Mouse (Mus musculus): ENCODE results near the gene Crls1.

The Crls1 gene

DNA sequence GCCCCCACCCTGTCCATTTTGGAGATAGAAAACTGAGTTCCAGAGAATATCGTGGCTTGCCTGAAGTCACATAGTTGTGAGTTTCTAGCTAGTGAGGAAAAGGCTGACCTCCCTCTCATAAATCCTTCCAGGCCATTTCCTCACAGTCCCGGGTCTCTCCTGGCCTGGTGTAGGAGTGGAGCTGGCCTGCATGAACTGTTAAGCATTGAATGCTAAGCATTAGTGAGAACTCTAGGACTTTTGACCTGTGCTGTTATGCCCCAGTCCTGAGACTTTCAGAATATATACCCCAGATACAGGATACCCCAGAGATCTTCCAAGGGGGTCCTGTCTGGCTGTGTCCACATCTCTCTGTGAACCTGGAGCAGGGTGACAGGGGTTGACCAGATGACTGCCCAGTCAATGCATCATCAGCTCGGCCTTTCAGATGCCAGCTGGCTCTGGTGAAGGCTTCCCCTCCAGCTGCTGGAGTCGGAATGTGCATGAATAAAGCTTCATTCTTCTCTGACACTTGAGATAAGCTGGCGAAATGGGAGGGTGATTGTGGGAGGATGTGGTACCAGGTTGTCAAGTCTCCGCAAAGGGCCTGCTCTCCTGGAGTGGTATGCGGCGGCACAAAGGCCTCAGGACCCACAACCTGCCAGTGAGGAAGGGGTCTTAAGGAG lies 38.0 kb downstream of the Crls1 start:
- no peak for DNase-seq (ENCODE audit: inconsistent ontology term)

DNA sequence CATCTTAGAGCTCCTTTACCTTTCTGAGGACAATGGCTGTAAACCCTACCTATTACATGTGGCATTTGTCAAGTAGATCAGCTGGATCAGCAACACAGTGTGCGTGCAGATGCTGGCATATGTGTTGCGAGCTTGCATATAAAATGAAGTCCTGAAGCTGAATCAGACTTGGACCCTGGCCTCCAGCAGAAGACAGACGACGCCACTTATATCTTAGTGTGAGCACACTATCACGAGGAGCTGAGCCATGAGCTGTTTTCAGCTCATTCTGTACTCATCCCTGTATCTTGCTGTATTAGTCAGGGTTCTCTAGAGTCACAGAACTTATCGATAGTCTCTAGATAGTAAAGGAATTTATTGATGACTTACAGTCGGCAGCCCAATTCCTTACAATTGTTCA lies 38.8 kb downstream of the Crls1 start:
- no peak for DNase-seq (ENCODE audit: inconsistent ontology term)

DNA sequence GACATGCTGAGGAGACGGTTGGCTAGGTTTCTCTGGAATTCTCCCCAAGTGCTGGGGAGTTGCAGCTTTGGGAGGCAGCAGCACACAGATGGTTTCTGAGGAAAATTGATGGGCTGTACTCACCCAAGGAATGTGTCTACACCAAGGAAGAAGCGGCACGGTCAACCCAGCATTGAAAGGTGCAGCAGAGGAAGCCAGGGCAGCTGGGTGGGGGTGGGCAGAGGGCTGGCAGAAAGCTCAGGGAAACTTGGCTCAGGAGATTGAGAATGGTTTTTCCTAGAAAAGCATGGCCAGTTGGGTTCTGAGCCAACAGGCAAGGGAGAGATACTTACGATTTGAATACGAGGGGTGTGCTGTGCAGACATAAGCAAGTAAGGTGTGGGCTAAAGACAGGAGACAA lies 47.4 kb downstream of the Crls1 start:
- DNase-seq (ENCODE audit: inconsistent ontology term): no peak

DNA sequence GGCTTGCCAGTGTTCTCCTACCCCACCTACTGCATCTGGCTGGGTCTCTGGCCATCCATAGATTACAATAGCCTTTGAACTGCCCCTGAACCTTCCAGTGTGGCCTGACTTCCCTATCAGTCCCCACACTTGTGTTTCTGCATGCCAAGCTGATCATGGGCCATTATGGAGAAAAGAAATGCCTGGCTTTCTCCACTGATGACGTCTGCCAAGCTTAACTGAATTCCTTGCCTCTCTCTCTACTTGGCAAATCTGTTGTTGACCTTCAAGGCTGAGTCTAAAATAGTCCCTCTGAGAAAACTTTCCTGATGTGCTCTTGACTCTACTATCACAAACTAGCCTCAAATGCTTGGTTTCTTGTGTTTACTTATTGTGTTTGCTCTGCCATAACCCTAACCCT lies 51.7 kb downstream of the Crls1 start:
- no peak for DNase-seq (ENCODE audit: inconsistent ontology term)

DNA sequence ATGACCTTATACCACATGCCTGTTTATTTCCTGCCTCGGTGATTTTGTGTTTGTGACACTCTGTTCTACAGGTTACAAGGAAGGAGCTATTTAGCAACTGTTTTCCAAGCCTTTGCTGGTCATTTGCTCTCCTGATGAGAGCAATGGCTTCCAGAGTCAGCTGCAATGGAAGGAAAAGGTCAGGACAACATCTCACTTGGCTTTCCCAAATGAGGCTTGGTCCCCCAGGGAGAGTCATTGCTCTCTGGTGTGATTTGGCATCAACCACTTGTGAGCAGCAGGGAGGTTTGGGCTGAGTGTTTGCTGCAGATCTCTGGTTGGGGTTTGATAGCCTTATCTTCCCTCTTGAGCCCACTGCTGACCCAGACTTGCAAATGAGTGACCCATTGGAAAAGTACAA lies 54.1 kb downstream of the Crls1 start:
- no peak for DNase-seq (ENCODE audit: inconsistent ontology term)

DNA sequence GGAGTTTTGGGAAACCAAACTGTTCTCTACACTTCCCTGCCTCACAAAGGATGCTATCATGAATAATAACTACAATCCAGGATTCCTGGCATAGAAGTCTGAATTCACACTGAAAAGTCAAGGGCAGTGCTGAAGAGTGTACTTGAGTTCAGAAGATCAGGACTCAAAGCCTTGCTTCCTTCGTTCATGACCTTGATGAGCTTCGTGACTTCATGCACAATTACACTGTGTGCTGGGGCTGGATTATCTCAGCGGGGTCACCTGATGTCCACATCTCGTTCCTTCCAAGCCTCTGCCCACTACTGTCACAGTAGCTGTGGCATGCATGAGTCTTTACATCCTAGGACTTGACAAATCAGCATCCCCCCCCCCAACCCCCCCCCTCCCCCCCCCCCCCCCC lies 55.2 kb downstream of the Crls1 start:
- DNase-seq (ENCODE audit: inconsistent ontology term): no peak

DNA sequence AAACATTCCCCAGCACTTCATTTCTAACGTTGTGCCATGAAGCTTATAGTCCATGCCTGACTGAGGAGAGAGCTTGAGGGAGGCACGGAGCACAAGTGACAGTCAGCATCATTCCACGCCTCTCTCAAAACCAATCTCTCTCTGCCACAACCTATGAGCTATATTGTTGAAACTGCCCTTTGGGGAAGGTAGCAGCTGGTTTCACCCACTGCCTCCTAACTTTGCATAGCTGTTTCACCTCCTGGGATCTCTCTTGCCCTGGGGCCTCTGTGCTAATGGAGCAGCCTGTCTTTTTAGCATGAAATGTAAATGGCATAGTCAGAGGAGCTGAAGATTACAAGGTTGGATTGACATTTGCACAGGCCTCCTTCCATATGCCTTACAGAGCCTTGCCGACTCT lies 55.6 kb downstream of the Crls1 start:
- DNase-seq (ENCODE audit: inconsistent ontology term): no peak

DNA sequence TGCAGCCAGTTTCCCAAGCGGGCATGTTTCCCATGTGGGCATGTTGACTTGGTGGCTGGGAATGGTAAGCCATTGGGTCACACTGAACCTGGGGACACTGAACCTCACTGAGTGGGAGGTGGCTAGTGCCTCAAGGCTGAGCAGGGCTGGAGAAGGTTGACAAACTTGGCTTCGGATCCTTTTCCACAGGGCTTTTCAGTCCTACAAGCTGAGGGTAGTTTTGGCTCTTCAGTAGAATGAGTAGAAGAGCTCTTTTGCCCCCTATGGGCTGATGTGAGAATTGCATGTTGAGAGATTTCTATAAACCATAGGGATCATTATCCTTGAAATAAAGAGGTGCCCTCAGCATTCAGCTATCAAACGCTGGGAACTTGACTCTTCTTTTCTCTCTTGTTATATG lies 57.0 kb downstream of the Crls1 start:
- DNase-seq (ENCODE audit: inconsistent ontology term): peak; percentile 48

DNA sequence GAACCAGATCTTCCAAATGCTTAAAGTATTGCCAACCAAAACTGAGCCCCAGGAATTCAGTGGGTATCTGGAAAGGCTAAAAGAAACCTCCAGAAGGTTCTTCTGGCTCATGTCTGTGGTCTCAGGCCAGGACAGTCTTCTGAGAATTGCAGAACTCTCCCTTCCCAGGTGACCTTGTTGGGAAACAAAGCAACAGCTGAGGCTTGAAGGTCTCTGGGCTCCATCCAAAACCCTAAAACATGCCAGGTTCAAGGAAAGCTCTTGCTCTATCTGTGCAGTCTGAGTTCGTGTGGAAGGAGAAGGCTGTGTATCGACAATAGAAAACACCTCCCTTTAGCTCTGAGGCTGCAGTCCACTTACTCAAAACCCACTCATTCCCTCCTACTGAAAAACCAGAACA lies 58.5 kb downstream of the Crls1 start:
- no peak for DNase-seq (ENCODE audit: inconsistent ontology term)

DNA sequence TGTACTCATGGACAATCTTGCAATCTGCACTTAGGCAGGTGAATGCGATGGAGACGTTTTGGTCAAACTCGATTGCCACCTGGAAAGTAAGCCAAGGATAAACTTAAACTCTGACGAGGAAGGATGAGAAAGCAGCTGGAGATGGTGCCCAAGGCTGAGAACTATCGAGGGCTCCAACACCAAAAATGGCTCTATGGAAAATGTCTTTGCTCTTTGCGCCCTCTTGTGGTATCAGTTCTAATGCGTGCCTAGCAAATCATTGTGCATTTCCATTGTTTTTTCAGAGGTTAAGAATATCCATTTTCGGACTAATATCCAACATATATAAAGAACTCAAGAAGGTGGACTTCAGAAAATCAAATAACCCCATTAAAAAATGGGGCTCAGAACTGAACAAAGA lies 60.3 kb downstream of the Crls1 start:
- DNase-seq (ENCODE audit: inconsistent ontology term): peak; percentile 35

DNA sequence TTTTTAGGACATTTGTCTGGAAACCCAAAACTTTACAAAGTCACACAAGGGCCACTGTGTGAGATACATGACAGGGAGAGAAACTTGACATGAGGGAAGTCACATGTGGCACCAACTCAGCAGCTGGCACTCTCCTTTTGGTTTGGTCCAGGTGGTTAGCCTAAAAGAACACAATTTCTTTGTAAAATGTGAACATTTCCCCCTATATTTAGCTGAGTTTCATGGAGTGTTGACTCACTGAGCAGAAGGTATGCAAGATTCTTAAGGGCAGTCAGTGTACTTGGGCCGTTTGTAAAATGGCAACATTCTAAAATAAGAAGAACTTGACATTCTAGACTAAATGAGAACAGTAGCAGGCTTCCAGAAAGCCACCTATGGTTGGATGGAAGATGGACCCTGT lies 68.3 kb downstream of the Crls1 start:
- DNase-seq (ENCODE audit: inconsistent ontology term): no peak

All from Muller cell, postnatal 12 days (primary cell).